Mouse (Mus musculus) hindbrain, embryonic 14.5 days (tissue): ENCODE data around the gene Olfr809. TPM values are rescaled to one million over a fixed set of nuclear protein-coding genes. Genes with fewer than 3 reads are reported as not detected.

ENCODE experiments used
- ATAC-seq: fragments of 200-750 bp; cut with Nextera tagmentation; 2 replicates; pipeline ENCODE4 v1.8.0; 2017; ENCODE audit warnings: moderate number of reproducible peaks, mild to moderate bottlenecking, moderate TSS enrichment, moderate library complexity; ENCODE audit not compliant: low FRiP score
- DNase-seq: peaks from one replicate; pipeline ENCODE4 v3.0.0-alpha.2; 2015; ENCODE audit warnings: low spot score
- H3K27ac ChIP-seq: fragments of 300-500 bp; sonication (generic); 2 replicates; pipeline ENCODE4 v1.5.1; 2014; ENCODE audit warnings: mild to moderate bottlenecking, moderate library complexity
- H3K27me3 ChIP-seq: fragments of 300-500 bp; sonication (generic); 2 replicates; pipeline ENCODE4 v1.6.1; 2014; ENCODE audit warnings: mild to moderate bottlenecking, low read length, mixed read lengths; ENCODE audit not compliant: control insufficient read depth, insufficient read depth
- H3K36me3 ChIP-seq: fragments of 300-500 bp; sonication (generic); replicated peaks from 2 replicates; pipeline ENCODE4 v1.6.1; 2014; ENCODE audit not compliant: control insufficient read depth, insufficient read depth
- H3K4me1 ChIP-seq: fragments of 300-500 bp; sonication (generic); replicated peaks from 2 replicates; pipeline ENCODE4 v1.6.1; 2014; ENCODE audit warnings: antibody characterized with exemption, low read length, mixed read lengths; ENCODE audit not compliant: control insufficient read depth, insufficient read depth
- H3K4me2 ChIP-seq: fragments of 300-500 bp; sonication (generic); replicated peaks from 2 replicates; pipeline ENCODE4 v1.6.1; 2014; ENCODE audit warnings: mild to moderate bottlenecking, moderate library complexity
- H3K4me3 ChIP-seq: fragments of 300-500 bp; sonication (generic); replicated peaks from 2 replicates; pipeline ENCODE4 v1.5.1; 2014; ENCODE audit warnings: mild to moderate bottlenecking, low read length
- H3K9ac ChIP-seq: fragments of 300-500 bp; sonication (generic); 2 replicates; pipeline ENCODE4 v1.6.1; 2014
- H3K9me3 ChIP-seq: fragments of 300-500 bp; sonication (generic); 2 replicates; pipeline ENCODE4 v1.6.1; 2016; ENCODE audit warnings: low read length; ENCODE audit not compliant: control insufficient read depth
- WGBS: fragments of 180-500 bp; shearing (Covaris S2); extraction: QIAGEN DNeasy Blood & Tissue Kit; methylation state at CpG from one replicate; pipeline ENCODE4 v1.1.7; 2014; 5-methylcytosine and 5-hydroxymethylcytosine counted together
- polyA plus RNA-seq: library from polyadenylated mRNA; unstranded; fragments of >200 nt; fragmentation: Nextera tagmentation; extraction: Ambion mirVana; gene quantifications from 2 replicates; pipeline ENCODE4 v1.2.1, GENCODE M21; 2014

Gene Olfr809
- polyA plus RNA-seq = not detected in 2 replicates

- Histone ChIP-seq H3K27ac (no peak within 1 kb of the TSS), H3K4me2 (no peak within 1 kb of the TSS), H3K4me1 (no peaks in the 10 kb centered on the region), H3K4me3 (no peak within 1 kb of the TSS), H3K9me3 (no peaks in the 10 kb centered on the region), H3K9ac (no peak within 1 kb of the TSS), H3K27me3 (no peaks in the 10 kb centered on the region), H3K36me3 (no peaks in the 10 kb centered on the region)
- no peak for ATAC-seq
- no peak for DNase-seq
Observed at GRCm38 (mm10) chr10:129774338-129774737, at the start of gene Olfr809. Gene Olfr809 (plus strand): TSS chr10:129774638.

- Histone ChIP-seq H3K9ac (no peak within 1 kb of the TSS), H3K9me3 (no peaks in the 10 kb centered on the region), H3K4me1 (no peaks in the 10 kb centered on the region), H3K27ac (no peak within 1 kb of the TSS), H3K4me3 (no peak within 1 kb of the TSS), H3K27me3 (no peaks in the 10 kb centered on the region), H3K36me3 (no peaks in the 10 kb centered on the region), H3K4me2 (no peak within 1 kb of the TSS)
- 94% methylated on average over 2 of the region's 2 CpGs for WGBS
- DNase-seq (no peak), ATAC-seq (no peak)
Observed at GRCm38 (mm10) chr10:129729275-129729674, 45.2 kb upstream of the Olfr809 start, which contains the start of gene Olfr805. Gene Olfr805 (minus strand): TSS chr10:129729375.

GRCm38 (mm10) chr10:129741821-129742220 lies 32.6 kb upstream of the Olfr809 start, which contains the start of gene Olfr806:
Gene Olfr806 (minus strand): TSS chr10:129741921.
- H3K36me3 ChIP-seq = no peaks in the 10 kb centered on the region
- no peak within 1 kb of the TSS for H3K4me2 ChIP-seq
- DNase-seq (no peak), ATAC-seq (no peak)
- no peaks in the 10 kb centered on the region for H3K9me3 ChIP-seq
- no peak within 1 kb of the TSS for H3K27ac ChIP-seq
- H3K4me3 ChIP-seq = no peak within 1 kb of the TSS
- no peak within 1 kb of the TSS for H3K9ac ChIP-seq
- no peaks in the 10 kb centered on the region for H3K4me1 ChIP-seq
- H3K27me3 ChIP-seq = no peaks in the 10 kb centered on the region

GRCm38 (mm10) chr10:129757693-129758092 lies 16.7 kb upstream of the Olfr809 start, which contains the start of gene Olfr807:
Gene Olfr807 (minus strand): TSS chr10:129757793.
- ATAC-seq = no peak
- no peaks in the 10 kb centered on the region for H3K4me1 ChIP-seq
- no peak within 1 kb of the TSS for H3K9ac ChIP-seq
- no peak within 1 kb of the TSS for H3K4me2 ChIP-seq
- H3K36me3 ChIP-seq = no peaks in the 10 kb centered on the region
- no peaks in the 10 kb centered on the region for H3K9me3 ChIP-seq
- no peak within 1 kb of the TSS for H3K27ac ChIP-seq
- 91% methylated on average over 1 of the region's 1 CpGs for WGBS
- no peak for DNase-seq
- H3K27me3 ChIP-seq = no peaks in the 10 kb centered on the region
- no peak within 1 kb of the TSS for H3K4me3 ChIP-seq

GRCm38 (mm10) chr10:129765182-129765581 lies 9.3 kb upstream of the Olfr809 start, which contains the start of gene Olfr808:
Gene Olfr808 (plus strand): TSS chr10:129765482.
- WGBS = 93% methylated on average over 1 of the region's 1 CpGs

GRCm38 (mm10) chr10:129778123-129778522 lies 3.7 kb downstream of the Olfr809 start:
- H3K9me3 ChIP-seq = no peaks in the 10 kb centered on the region
- H3K27ac ChIP-seq = no peak overlapping the region
- H3K27me3 ChIP-seq = no peaks in the 10 kb centered on the region
- no peak overlapping the region for H3K4me2 ChIP-seq
- no peaks in the 10 kb centered on the region for H3K36me3 ChIP-seq
- H3K4me3 ChIP-seq = no peak overlapping the region
- H3K9ac ChIP-seq = no peak overlapping the region
- ATAC-seq (no peak), DNase-seq (no peak)
- H3K4me1 ChIP-seq = no peaks in the 10 kb centered on the region

More at GRCm38 (mm10) chr10:129765182-129765581, 9.3 kb upstream of the Olfr809 start, which contains the start of gene Olfr808:
- no peak within 1 kb of the TSS for H3K27ac ChIP-seq
- H3K4me2 ChIP-seq = no peak within 1 kb of the TSS
- H3K4me1 ChIP-seq = no peaks in the 10 kb centered on the region
- no peak within 1 kb of the TSS for H3K9ac ChIP-seq
- no peaks in the 10 kb centered on the region for H3K36me3 ChIP-seq
- no peaks in the 10 kb centered on the region for H3K9me3 ChIP-seq
- ATAC-seq = no peak
- no peak for DNase-seq
- no peak within 1 kb of the TSS for H3K4me3 ChIP-seq
- no peaks in the 10 kb centered on the region for H3K27me3 ChIP-seq

- H3K9ac ChIP-seq = no peak within 1 kb of the TSS
- H3K4me1 ChIP-seq = no peaks in the 10 kb centered on the region
- no peak within 1 kb of the TSS for H3K27ac ChIP-seq
- H3K27me3 ChIP-seq = no peaks in the 10 kb centered on the region
- DNase-seq = no peak
- ATAC-seq = no peak
- no peaks in the 10 kb centered on the region for H3K9me3 ChIP-seq
- no peaks in the 10 kb centered on the region for H3K36me3 ChIP-seq
- H3K4me2 ChIP-seq = no peak within 1 kb of the TSS
- H3K4me3 ChIP-seq = no peak within 1 kb of the TSS
Observed at GRCm38 (mm10) chr10:129794817-129795216, 20.4 kb downstream of the Olfr809 start, which contains the start of gene Olfr810. Gene Olfr810 (minus strand): TSS chr10:129794917.

- Histone ChIP-seq H3K9me3 (no peaks in the 10 kb centered on the region), H3K27me3 (no peaks in the 10 kb centered on the region), H3K9ac (no peak within 1 kb of the TSS), H3K4me3 (no peak within 1 kb of the TSS), H3K27ac (no peak within 1 kb of the TSS), H3K4me2 (no peak within 1 kb of the TSS), H3K4me1 (no peaks in the 10 kb centered on the region), H3K36me3 (no peaks in the 10 kb centered on the region)
- no peak for DNase-seq
- ATAC-seq = no peak
- 85% methylated on average over 4 of the region's 4 CpGs for WGBS
Observed at GRCm38 (mm10) chr10:129804296-129804695, 29.9 kb downstream of the Olfr809 start, which contains the start of gene Olfr811. Gene Olfr811 (minus strand): TSS chr10:129804396.
